Mouse (Mus musculus): ENCODE measurements around the gene Cfap97d2.
A peak's percentile ranks its signal among the peaks of the same experiment; 100 is the strongest.
"Not testable (repeated sequence)": the region's sequence is repeated elsewhere in the genome, so short reads cannot be mapped to it uniquely, and the experiment has no call there.

The Cfap97d2 gene

DNA sequence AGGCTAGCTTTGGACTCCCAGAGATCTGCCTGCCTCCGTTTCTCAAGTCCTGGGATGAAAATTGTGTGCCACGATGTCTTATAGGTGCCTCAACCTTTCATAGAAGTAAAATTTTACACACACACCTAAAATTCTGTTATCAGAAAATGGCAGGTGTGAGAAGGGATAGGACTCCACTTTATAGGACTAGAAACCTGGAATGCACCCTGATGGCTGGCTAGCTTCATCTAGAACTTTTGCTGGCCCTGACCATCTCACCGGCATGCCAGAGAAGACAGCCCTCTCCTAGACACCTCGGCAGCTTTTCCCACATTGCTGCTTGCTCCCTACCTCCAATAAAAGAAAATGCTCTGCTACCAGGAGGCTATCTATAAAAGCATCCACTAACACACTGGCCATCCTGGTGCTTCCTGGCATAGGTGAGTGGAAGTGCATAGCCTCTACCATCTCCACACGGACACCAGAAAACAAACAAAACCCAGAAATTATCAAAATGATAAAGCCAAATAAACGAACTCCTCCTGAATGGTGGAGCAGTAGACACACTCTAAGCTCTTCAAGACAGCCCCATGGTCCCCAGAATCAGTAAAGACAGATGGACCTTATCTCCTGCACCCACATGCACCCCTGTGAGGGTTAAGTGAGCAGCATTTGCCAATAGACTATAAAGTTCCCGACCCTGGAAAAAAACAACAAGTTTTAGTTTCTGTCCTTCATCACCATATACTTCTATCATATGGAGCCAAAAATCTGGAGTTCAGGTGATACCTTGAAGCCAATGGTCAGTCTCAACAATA is 35.3 kb downstream of the Cfap97d2 start:
- no peak for DNase-seq (ENCODE audit: low read depth, low spot score)

- DNase-seq (ENCODE audit: low read depth, low spot score), result not testable (repeated sequence)
These were observed 40.5 kb downstream of the Cfap97d2 start for GRCm38 (mm10) chr8:13746212-13746611.

DNA sequence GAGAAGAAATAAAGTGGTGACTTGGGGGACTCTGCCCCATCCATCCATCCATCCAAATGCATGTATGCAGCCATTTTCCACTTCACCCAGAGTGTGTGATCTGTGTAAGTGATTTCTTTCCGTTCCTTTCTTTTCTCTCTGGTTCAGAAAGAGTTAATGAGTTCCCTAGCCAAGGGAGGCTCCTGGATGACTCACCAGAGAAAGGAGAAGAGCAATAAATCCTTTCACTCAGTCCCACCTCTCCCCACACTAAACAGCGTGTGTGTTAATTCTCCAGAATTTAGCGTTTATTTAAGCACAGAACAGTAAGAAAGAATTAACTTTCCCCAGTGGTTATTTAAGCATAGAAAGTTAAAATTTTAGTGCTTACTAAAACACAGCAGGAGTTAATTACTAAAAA is 41.9 kb downstream of the Cfap97d2 start:
- no peak for DNase-seq (ENCODE audit: low read depth, low spot score)

DNA sequence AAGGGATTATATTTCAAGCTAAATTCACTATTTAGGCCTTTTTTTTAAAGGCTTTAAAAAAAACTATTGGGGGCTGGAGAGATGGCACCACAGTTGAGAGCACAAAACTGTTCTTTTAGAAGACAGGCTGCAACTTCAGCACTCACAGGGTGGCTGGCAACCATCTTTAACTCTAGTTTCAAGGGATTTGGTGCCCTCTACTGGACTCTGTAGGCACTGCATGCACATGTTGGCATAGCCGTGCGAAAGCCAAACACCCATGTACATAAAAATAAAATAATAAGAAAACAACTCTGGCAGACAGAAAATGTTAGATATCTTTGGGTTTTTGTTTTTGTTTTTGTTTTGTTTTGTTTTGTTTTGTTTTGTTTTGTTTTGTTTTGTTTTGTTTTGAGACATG is 48.0 kb downstream of the Cfap97d2 start:
- DNase-seq (ENCODE audit: low read depth, low spot score), result peak; percentile 77

DNA sequence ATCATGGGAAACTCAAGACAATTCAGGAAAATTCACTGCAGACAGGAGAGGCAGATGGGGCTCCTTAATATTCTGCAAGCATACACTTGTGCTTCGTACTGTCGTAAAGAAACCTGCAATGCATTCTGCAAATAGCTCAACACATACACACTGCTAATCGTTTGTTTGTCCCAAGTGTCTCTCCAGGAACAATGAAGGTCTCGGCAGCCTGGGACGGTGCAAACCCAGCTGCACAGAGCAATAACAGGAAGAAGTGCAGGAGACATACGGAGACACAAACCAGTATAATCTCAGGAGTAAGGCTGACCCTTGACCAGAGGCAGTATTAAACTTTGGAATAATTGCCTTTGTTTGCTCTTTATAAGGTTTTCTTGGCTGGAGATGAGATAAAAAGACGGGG is 50.8 kb downstream of the Cfap97d2 start:
- DNase-seq (ENCODE audit: low read depth, low spot score), result no peak

DNA sequence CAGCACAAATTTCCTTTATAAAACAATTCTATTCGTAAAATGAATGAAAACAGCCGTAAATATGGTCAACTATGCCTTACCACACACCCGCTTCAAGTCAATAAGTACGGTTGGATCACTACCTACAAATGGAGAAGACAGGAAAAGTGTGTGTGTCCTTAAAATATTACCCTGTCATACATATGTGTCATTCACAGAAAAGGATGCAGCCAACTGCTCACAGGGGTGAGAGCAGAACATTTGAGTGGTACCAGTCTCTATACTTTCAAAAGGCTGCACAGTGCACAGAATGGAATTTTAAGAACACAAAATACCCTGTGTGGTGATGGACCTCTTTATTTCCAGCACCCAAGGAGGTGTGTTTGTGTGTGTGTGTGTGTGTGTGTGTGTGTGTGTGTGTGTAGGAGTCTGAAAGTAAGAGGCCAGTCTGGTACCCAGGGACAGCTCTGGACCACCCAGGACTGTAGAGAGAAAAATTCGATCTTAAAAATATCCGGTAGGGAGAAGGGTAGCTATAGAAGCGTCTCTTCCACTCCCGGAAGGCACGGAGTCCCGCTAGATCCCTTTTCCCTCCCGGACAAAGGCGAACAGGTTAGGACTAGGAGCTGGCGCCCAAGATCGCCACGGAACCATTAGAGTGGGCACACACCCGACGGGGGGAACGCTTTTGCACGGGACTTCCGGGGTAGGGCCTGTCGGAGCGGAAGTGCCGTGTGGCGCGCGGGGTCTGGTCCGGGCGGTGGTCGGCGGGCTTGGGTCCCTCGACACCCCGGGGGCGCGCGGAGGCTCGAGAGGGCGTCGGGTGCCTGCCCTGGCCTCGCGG is 51.5 kb downstream of the Cfap97d2 start, which contains the start of gene Cdc16:
Cdc16 (plus strand) TSS at position 695 of the 823 bp plus-strand sequence.
- DNase-seq (ENCODE audit: low read depth, low spot score), result peak; percentile 93

DNA sequence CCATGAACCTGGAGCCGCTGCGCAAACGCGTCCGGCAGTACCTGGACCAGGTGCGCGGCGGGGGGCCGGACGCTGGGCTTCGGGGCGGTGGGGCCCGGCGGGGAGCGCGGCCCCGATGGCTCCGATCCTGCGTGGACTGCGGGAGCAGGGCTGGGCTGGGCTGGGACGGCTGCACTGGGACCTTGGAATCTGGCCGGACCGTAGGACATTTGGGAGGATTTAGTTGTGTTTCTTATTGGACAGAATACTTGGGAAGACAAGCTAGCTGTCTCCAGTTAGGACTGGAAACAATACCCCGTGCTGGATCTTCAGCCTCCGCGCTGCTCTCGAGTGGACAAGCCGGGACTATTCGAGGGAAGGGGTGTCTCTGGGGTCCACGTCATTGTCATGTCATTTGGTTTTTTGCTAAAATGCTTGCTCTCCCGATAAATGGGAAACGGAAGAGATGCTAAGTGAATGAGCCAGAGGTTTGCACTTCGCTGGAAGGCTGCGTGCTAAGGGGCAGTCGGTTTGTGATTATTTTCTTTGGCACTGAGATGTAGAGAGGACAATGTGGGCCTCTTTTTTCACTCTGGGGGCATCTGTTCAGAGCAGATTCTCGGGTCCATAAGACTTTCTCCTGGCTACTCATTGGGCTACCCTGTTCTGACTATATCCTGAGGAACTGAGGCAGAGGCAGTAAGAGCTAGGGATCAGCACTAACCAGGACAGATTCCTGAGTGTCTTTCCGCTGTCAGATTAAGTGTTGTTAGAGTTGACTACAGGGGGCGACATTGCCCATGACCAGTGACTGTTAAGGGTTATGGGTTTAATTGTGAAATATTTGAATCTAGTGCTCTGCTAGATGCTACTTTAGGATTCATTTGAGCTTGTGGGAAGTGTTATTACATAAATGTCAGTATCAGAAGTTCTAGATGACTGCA is 52.4 kb downstream of the Cfap97d2 start:
- peak; percentile 78 for DNase-seq (ENCODE audit: low read depth, low spot score)

DNA sequence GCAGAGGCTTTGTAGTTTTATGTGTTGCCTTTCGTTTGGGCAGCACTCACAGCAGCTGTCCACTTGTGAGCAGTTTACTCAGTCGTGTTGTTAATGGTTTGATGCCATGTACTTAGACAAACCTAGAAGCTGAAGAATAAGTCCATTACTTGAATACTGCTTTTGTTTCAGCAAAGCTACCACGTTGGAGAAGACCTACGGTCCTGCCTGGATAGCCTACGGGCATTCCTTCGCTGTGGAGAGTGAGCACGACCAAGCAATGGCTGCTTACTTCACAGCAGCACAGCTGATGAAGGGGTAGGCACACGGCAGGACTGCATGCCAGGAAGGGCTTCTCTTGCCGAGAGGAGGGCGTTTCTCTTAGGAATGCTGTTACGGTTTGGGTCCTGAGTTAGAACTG is 63.5 kb downstream of the Cfap97d2 start:
- DNase-seq (ENCODE audit: low read depth, low spot score), result no peak

DNA sequence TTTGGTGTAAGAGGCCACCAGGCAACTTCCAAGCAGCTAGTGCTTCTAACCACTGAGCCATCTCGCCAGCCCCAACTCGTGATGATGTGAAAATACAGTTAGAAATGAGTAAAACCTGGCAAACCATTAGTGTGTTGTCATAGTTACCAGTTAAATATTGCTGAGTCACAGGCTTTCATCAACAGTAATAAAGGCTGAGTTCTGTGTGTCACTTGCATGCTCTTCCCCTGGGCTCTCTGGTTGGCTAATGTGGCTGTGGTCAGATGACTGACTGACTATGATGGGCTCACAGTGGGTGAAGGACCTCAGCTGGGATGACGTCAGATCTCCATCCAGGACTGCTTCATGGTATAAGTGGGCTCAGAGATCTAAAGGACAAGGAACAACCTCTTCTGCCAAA is 74.8 kb downstream of the Cfap97d2 start:
- DNase-seq (ENCODE audit: low read depth, low spot score), result no peak

DNA sequence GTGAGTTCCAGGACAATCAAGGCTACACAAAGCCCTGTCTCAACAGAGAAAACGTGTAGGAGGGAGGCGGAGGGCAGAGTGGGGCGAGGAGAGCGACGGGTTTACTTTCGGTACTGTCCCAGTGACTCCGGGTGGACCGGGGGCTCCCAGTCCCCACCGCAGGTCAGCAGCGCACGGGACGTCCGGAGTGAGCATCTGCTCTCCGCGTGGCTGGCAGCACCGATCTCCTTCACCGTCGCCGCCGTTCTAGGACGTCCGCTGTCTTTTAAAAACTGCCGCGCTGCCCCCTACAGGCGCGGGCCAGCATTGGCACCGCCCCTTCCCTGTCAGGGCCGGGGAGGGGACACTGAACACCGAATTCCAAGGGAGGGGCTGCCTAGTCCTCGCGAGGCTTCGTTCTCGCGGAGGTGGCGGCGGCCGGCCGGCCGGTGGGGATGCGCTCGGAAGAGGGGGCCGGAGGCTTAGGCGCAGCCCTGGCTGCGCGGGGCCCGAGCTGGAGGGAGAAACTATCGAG is 79.6 kb downstream of the Cfap97d2 start, which contains the start of gene Upf3a:
Upf3a (plus strand) TSS at position 366 of the 514 bp plus-strand sequence.
- DNase-seq (ENCODE audit: low read depth, low spot score), result peak; percentile 99

DNA sequence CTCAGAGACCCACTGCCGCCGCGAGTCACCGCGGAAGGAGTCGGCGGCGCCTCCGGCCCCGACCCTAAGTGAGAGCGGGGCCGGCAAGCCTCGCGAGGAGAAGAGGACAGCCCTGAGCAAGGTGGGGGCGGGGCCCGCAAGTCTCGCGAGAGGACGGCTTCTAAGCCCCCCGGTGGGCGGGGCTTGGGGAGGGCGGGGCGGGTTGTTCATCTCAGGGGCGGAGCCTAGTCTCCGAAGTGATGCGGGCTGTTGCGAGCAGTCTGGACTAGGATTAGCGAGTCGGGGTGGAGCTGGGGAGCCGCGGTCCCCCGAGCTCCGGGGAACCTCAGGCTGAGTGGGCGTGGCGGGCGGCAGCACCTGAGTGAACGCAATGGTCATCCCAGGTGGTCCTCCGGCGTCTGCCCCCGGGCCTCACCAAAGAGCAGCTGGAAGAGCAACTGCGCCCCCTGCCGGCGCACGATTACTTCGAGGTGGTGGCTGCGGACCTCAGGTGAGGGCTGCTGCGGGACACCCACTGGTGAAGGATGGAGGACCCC is 80.1 kb downstream of the Cfap97d2 start:
- peak; percentile 99 for DNase-seq (ENCODE audit: low read depth, low spot score)

- DNase-seq (ENCODE audit: low read depth, low spot score), result no peak
These were observed 83.9 kb downstream of the Cfap97d2 start for GRCm38 (mm10) chr8:13789606-13790005.
